9 mouse cellular contexts compared by ENCODE assay signal in the genomic region with DNA sequence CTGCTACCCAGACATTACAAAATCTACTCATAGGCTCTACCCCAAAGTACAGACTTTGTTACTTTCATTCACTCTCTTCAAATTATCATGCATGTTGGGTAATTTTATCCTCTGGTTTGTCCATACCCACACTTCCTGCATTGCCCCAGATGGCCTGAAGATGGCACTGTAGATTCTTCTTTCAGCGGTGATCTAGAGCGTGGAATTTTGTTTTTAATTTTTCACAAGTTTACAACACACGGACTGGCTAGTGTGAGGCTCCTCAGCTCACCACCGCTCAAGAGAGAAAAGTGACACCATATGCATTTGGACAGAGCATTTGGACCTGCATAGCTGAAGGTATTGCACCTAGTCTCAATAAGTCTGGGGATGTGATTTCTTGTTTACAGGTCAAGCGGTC.
DNase-seq lines count a peak whose midpoint lies in the region; ATAC-seq and TF ChIP-seq lines count a peak whose summit lies in the region.
"Had no signal": no experiment of that assay in that cellular context is flagged by ENCODE, and none has a peak within 500 bp of the region (broad histone marks: within the 10 kb centered on the region; RNA-seq: fewer than 3 reads in every experiment).

No protein-coding gene starts in this region.

- ATAC-seq in neural tube, embryonic 15.5 days (ENCODE audit: low FRiP score), result no peak
- peak; percentile 33; the same call in 1 of the 2 replicates for ATAC-seq in intestine, postnatal 0 days
- no peak for ATAC-seq in activated CD4-positive, CD25-positive, alpha-beta regulatory T cell, adult 4 months

- peak; percentile 57 for DNase-seq in neural tube, embryonic 10.5 days (ENCODE audit: extremely low spot score, low spot score)
- peak; percentile 61 for DNase-seq in brain, embryonic 14.5 days (ENCODE audit: low read depth)
- DNase-seq in frontal cortex, postnatal 36 days (ENCODE audit: low spot score in 2 of 2), result peak; percentile 72 to 85
- DNase-seq in left cerebral cortex, postnatal 4 days, result peak; percentile 69
- DNase-seq in naive thymus-derived CD4-positive, alpha-beta T cell, adult 2 months (ENCODE audit: low read depth), result peak; percentile 28

- WGBS in neural tube, embryonic 15.5 days, result 70% methylated on average over 5 of the region's 5 CpGs
- 49% methylated on average over 5 of the region's 5 CpGs for WGBS in intestine, postnatal 0 days

- peak; percentile 72; the same call in 1 of the 2 replicates for TF ChIP-seq CTCF in brain, embryonic 14.5 days (IDR thresholded peaks at IDR 0.05; ENCODE audit: borderline replicate concordance, extremely low read depth, insufficient read depth, insufficient read length)
- peak; percentile 84 for TF ChIP-seq CTCF in intestine, postnatal 0 days (IDR thresholded peaks at IDR 0.05; ENCODE audit: low read depth)

- no peak overlapping the region for H3K9ac ChIP-seq in neural tube, embryonic 15.5 days (replicated peaks)
- H3K9ac ChIP-seq in intestine, postnatal 0 days (ENCODE audit: low read depth, low read length), result no peak overlapping the region

- intact Hi-C loops in left cerebral cortex, postnatal 4 days (cut with DNase I), result loop anchor here (10.0 kb wide), 1 partner anchor 882 kb away; a partner anchor contains a TSS

- H3K27me3 ChIP-seq in neural tube, embryonic 15.5 days (replicated peaks), result no peaks in the 10 kb centered on the region
- no peaks in the 10 kb centered on the region for H3K27me3 ChIP-seq in intestine, postnatal 0 days (replicated peaks; ENCODE audit: control insufficient read depth, insufficient read depth, low read length)

- no peak overlapping the region for H3K4me3 ChIP-seq in neural tube, embryonic 15.5 days (replicated peaks)
- no peak overlapping the region for H3K4me3 ChIP-seq in intestine, postnatal 0 days (ENCODE audit: low read depth, low read length)

- no peak overlapping the region for H3K27ac ChIP-seq in neural tube, embryonic 15.5 days (replicated peaks)
- no peak overlapping the region for H3K27ac ChIP-seq in intestine, postnatal 0 days (ENCODE audit: low read depth, low read length)
- H3K27ac ChIP-seq: macrophage had no signal

- H3K4me1 ChIP-seq in neural tube, embryonic 15.5 days, result no peaks in the 10 kb centered on the region
- H3K4me1 ChIP-seq in intestine, postnatal 0 days (replicated peaks; ENCODE audit: control insufficient read depth, insufficient read depth, low read length), result 0 out of 2 replicates have a peak, but pooled peaks cover 4% of the 10 kb centered on the region

- H3K9me3 ChIP-seq in neural tube, embryonic 15.5 days (replicated peaks), result no peaks in the 10 kb centered on the region
- no peaks in the 10 kb centered on the region for H3K9me3 ChIP-seq in intestine, postnatal 0 days (ENCODE audit: control insufficient read depth)

- no peak for TF ChIP-seq POLR2A in brain, embryonic 14.5 days (IDR thresholded peaks at IDR 0.05; ENCODE audit: borderline replicate concordance, extremely low read depth, insufficient read depth, insufficient read length, poor library complexity, severe bottlenecking)

- H3K4me2 ChIP-seq in neural tube, embryonic 15.5 days, result no peak overlapping the region
- H3K4me2 ChIP-seq in intestine, postnatal 0 days (replicated peaks; ENCODE audit: low read depth), result no peak overlapping the region

- no peaks in the 10 kb centered on the region for H3K36me3 ChIP-seq in neural tube, embryonic 15.5 days
- no peaks in the 10 kb centered on the region; the same call in 1 of the 2 replicates for H3K36me3 ChIP-seq in intestine, postnatal 0 days (ENCODE audit: control insufficient read depth, insufficient read depth)

Comparison
In these comparisons a context has a peak if more than half of its experiments do, and no peak if none do; other contexts are left out.
1. DNase-seq: peak in every context shown above with its lines; median percentile 78 in frontal cortex, postnatal 36 days; 69 in left cerebral cortex, postnatal 4 days; 61 in brain, embryonic 14.5 days; 57 in neural tube, embryonic 10.5 days; 28 in naive thymus-derived CD4-positive, alpha-beta T cell, adult 2 months.